Mouse (Mus musculus) thymus, adult 2 months (tissue): ENCODE measurements around the gene Opn4. TPM values are rescaled to one million over a fixed set of nuclear protein-coding genes. Genes with fewer than 3 reads are reported as not detected.

ENCODE experiments used
- DNase-seq: peaks from one replicate; pipeline ENCODE4 v3.0.0; 2021
- H3K27ac ChIP-seq: fragments of 200-500 bp; 2 replicates; pipeline ENCODE4 v1.5.1; 2012; ENCODE audit warnings: low read length, control low read depth; ENCODE audit not compliant: control insufficient read depth, insufficient read depth
- H3K27me3 ChIP-seq: fragments of 200-500 bp; 2 replicates; pipeline ENCODE4 v1.6.1; 2012; ENCODE audit warnings: mild to moderate bottlenecking, low read length, moderate library complexity, mixed read lengths; ENCODE audit not compliant: control insufficient read depth, insufficient read depth
- H3K36me3 ChIP-seq: fragments of 200-500 bp; 2 replicates; pipeline ENCODE4 v1.6.1; 2012; ENCODE audit warnings: mild to moderate bottlenecking, low read length, moderate library complexity; ENCODE audit not compliant: control insufficient read depth, insufficient read depth
- H3K4me1 ChIP-seq: fragments of 200-500 bp; replicated peaks from 2 replicates; pipeline ENCODE4 v1.6.1; 2012; ENCODE audit warnings: low read length; ENCODE audit not compliant: control insufficient read depth, insufficient read depth
- H3K4me3 ChIP-seq: fragments of 200-500 bp; 2 replicates; pipeline ENCODE4 v1.5.1; 2012; ENCODE audit warnings: mild to moderate bottlenecking, low read length, control low read depth, moderate library complexity; ENCODE audit not compliant: control insufficient read depth, insufficient read depth
- CTCF ChIP-seq: fragments of 200-500 bp; IDR thresholded peaks from 2 replicates; pipeline ENCODE4 v1.5.1; 2012; ENCODE audit warnings: mild to moderate bottlenecking, control low read depth, low read length, moderate library complexity, borderline replicate concordance; ENCODE audit not compliant: control insufficient read depth, poor library complexity, insufficient read depth; ENCODE audit errors: extremely low read depth
- POLR2A ChIP-seq: fragments of 200-500 bp; IDR thresholded peaks from 2 replicates; pipeline ENCODE4 v1.6.1; 2012; ENCODE audit warnings: mild to moderate bottlenecking, low read length, control low read depth, moderate library complexity; ENCODE audit not compliant: control insufficient read depth, poor library complexity, insufficient read depth; ENCODE audit errors: extremely low read depth
- WGBS: fragments of 180-500 bp; shearing (Covaris S2); methylation state at CpG from one replicate; pipeline ENCODE4 v1.1.7; 2018; 5-methylcytosine and 5-hydroxymethylcytosine counted together
- polyA plus RNA-seq: library from polyadenylated mRNA; depleted of rRNA; stranded (reverse); fragments of >200 nt; gene quantifications from 2 replicates; pipeline ENCODE4 v1.2.3, GENCODE M21; 2012; rRNA removed

Gene Opn4
- polyA plus RNA-seq, result 0.22 and 1.1 TPM in 2 replicates

DNA sequence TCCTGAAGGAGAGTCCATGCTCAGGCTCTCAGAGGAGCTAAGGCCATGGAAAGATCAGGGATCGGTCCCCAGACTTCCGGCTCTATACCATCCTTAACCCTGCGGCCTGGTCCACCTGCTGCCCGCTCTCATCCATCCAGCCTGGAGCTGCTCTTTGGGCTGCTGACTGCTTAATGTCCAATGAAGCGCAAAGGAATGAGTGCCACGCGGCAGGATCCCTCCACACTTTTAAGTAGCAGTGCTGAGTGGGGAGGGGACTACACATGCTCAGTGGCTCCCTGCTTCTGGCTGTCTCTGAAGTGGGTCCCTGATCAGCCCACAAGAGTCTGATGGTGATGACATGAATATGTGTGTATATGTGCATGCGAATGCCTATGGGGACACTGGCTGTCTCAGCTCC lies at the start of gene Opn4:
TSS of gene Opn4 (minus strand) at position 202 of the 400 bp plus-strand sequence.
- DNase-seq, result no peak
- no peaks in the 10 kb centered on the region for H3K4me1 ChIP-seq
- 98% methylated on average over 8 of the region's 8 CpGs for WGBS

DNA sequence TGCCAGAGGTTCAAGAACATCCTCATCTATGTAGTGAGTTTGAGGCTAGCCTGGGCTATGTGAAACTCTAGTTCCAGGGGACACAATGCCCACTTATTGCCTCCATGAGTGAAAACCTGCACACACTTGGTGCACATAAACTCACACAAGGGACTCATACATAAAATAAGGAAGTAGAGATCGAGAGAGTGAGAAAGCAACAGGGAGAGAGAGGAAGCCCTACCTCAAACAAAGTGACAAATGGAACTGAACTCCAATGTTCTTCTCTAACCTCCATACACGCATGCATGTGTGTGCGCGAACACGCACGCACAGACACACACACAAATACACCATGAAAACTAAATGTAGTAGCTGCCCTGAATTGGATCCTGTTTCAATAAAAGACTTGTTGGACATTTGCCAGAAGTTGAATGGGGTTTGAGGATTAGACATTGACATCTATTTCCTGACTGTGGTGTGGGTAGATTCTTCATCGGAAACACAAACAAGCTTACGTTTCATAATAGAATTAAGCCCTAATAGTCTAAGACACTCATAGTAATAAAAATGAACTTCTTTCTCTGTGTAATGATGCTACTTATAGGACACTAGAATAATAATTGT lies 48.0 kb upstream of the Opn4 start:
- H3K27ac ChIP-seq, result no peak overlapping the region
- H3K27me3 ChIP-seq, result no peaks in the 10 kb centered on the region; the same call in 1 of the 2 replicates
- no peak for DNase-seq
- H3K4me3 ChIP-seq, result no peak overlapping the region
- TF ChIP-seq POLR2A, result no peak
- TF ChIP-seq CTCF, result no peak
- no peaks in the 10 kb centered on the region for H3K4me1 ChIP-seq
- 58% methylated on average over 8 of the region's 8 CpGs for WGBS
- H3K36me3 ChIP-seq, result no peaks in the 10 kb centered on the region

More for the DNA sequence above, at the start of gene Opn4:
- no peak within 1 kb of the TSS for H3K27ac ChIP-seq
- no peaks in the 10 kb centered on the region for H3K36me3 ChIP-seq
- no peak within 1 kb of the TSS for H3K4me3 ChIP-seq
- no peak for TF ChIP-seq CTCF
- no peak for TF ChIP-seq POLR2A
- no peaks in the 10 kb centered on the region for H3K27me3 ChIP-seq

DNA sequence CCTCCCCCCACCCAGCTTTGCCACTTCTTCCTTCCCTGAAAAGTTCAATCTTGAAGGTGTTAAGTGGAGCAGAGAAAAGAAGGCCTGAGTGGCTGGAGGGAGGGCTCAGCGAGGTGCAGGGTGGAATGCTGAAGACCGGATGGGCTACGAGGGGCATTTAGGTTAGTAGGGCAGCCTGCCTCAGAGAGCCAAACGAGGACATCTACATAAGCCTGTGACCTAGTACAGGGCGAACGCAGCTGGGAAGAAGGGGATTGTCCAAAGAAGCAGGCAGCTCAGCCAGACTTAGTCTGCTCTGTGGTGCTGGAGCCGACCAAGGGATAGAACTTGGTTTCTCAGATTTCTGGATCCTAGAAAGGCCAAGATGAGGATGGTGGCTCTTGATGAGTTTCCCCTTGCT lies 44.2 kb upstream of the Opn4 start:
- WGBS, result 91% methylated on average over 7 of the region's 7 CpGs
- no peaks in the 10 kb centered on the region for H3K36me3 ChIP-seq
- peaks cover 4% of the 10 kb centered on the region; the same call in 1 of the 2 replicates for H3K4me1 ChIP-seq
- no peaks in the 10 kb centered on the region; the same call in 1 of the 2 replicates for H3K27me3 ChIP-seq
- TF ChIP-seq POLR2A, result no peak
- no peak for TF ChIP-seq CTCF
- no peak for DNase-seq
- no peak overlapping the region for H3K27ac ChIP-seq
- H3K4me3 ChIP-seq, result no peak overlapping the region

DNA sequence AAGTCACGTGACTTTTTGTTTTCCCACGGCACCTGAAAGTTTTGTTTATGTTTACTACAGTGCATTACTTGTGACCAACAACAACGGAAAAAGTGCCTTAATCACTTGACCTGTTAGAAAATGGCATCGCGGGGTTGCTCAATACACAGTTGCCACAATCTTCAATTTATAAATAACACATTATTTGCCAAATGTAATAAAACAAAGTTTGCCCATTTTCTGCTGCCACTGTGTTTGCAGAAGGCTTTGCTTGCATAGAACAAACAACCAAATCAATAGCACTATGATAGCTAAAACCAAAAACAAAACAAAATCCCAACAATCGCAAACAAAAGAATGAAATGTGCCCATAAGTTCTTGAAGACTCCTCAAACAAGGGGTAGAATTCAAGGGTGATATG lies 35.8 kb upstream of the Opn4 start:
- TF ChIP-seq CTCF, result no peak
- Histone ChIP-seq H3K36me3 (no peaks in the 10 kb centered on the region), H3K27ac (no peak overlapping the region), H3K27me3 (no peaks in the 10 kb centered on the region), H3K4me1 (peaks cover 15% of the 10 kb centered on the region), H3K4me3 (no peak overlapping the region)
- WGBS, result 93% methylated on average over 6 of the region's 6 CpGs
- DNase-seq, result no peak

DNA sequence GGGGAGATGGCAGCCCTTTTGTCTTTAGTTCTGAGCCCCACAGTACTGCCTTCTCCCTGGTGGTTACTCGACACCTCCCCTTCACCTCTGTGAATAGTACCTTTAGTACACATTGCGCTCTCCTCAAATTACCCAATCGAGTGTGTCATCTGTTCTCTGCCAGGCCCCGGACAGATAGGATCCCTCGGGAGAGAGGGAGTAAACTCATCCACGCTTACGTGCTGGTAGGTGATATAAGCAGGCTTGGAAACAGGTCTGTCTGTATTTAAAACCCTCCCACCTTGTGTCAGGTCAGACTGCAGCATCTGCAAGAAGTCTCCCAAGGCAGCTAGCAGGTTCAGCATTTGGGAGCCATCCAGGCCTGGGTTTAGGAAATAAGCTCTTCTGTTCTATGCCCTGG lies 35.2 kb upstream of the Opn4 start:
- H3K27ac ChIP-seq, result 0 out of 2 replicates have a peak overlapping the region, but pooled peaks have one; percentile 2

DNA sequence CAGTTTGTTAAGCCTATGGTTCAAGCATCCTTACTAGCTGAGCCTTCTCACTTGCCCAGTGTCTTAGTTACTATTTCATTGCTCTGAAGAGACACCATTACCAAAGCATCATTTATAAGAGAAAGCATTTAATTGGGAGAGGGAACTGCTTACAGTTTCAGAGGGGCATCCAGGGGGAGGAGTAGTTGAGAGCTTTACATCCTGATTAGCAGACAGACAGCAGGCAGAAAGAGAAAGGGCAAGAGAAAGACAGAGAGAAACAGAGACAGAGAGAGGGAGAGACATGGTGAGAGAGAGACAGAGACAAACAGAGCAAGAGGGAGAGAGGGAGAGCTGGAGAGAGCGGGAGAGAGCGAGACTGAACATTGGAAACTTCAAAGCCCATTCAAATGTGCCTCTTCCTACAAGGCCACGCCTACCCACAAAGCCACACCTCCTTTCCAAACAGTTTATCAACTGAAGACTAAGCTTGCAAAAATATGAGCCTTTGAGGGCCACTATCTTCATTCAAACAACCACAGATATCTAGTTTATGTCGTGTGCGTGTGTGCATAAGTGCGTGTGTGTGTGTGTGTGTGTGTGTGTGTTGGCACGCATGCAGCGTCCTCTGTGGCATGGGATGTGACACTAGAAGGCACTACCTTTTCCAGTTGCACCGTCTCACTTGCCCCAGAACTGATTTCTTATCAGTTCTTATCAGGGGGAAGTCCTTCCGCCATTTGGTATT lies 32.9 kb upstream of the Opn4 start:
- H3K27ac ChIP-seq, result no peak overlapping the region
- no peaks in the 10 kb centered on the region for H3K27me3 ChIP-seq
- no peaks in the 10 kb centered on the region for H3K36me3 ChIP-seq
- no peak overlapping the region for H3K4me3 ChIP-seq
- DNase-seq, result no peak
- peaks cover 15% of the 10 kb centered on the region for H3K4me1 ChIP-seq
- TF ChIP-seq CTCF, result no peak
- TF ChIP-seq POLR2A, result no peak
- WGBS, result 72% methylated on average over 10 of the region's 10 CpGs

More for the DNA sequence above, 35.2 kb upstream of the Opn4 start:
- no peak overlapping the region for H3K4me3 ChIP-seq
- TF ChIP-seq POLR2A (no peak), CTCF (no peak)
- WGBS, result 80% methylated on average over 7 of the region's 7 CpGs
- DNase-seq, result no peak
- no peaks in the 10 kb centered on the region for H3K36me3 ChIP-seq
- peaks cover 15% of the 10 kb centered on the region for H3K4me1 ChIP-seq
- no peaks in the 10 kb centered on the region for H3K27me3 ChIP-seq
